Mouse (Mus musculus) bone marrow, adult 2 months (tissue): Measurements from ENCODE around the gene Pim1. TPM values are rescaled to one million over a fixed set of nuclear protein-coding genes. Genes with fewer than 3 reads are reported as not detected.

Experiments
- H3K27ac ChIP-seq: fragments of 200-500 bp; 2 replicates; pipeline ENCODE4 v1.5.1; 2012; ENCODE audit warnings: low read depth, mild to moderate bottlenecking, control low read depth, inconsistent platforms, low read length; ENCODE audit not compliant: control insufficient read depth, poor library complexity, insufficient read depth
- H3K4me1 ChIP-seq: fragments of 200-500 bp; 2 replicates; pipeline ENCODE4 v1.6.1; 2011; ENCODE audit warnings: low read length; ENCODE audit not compliant: control insufficient read depth, insufficient read depth
- H3K4me3 ChIP-seq: fragments of 200-500 bp; replicated peaks from 2 replicates; pipeline ENCODE3; 2011; ENCODE audit warnings: mild to moderate bottlenecking, low read depth, low read length, control low read depth; ENCODE audit not compliant: control insufficient read depth
- CTCF ChIP-seq: fragments of 200-500 bp; IDR thresholded peaks from 2 replicates; pipeline ENCODE4 v1.5.1; 2011; ENCODE audit warnings: low read length, control low read depth; ENCODE audit not compliant: control insufficient read depth, insufficient read depth
- POLR2A ChIP-seq: fragments of 200-500 bp; IDR thresholded peaks from 2 replicates; pipeline ENCODE4 v1.6.1; 2011; ENCODE audit warnings: low read depth, mild to moderate bottlenecking, control low read depth, low read length, borderline replicate concordance; ENCODE audit not compliant: control insufficient read depth
- WGBS: fragments of 180-500 bp; shearing (Covaris S2); methylation state at CpG from one replicate; pipeline ENCODE4 v1.1.7; 2018; 5-methylcytosine and 5-hydroxymethylcytosine counted together
- polyA plus RNA-seq: library from polyadenylated mRNA; stranded (reverse); fragments of >200 nt; gene quantifications from 2 replicates; pipeline ENCODE4 v1.2.4, GENCODE M21; 2011; ENCODE audit warnings: low replicate concordance; ENCODE audit not compliant: missing spikeins, insufficient read depth, insufficient read length

Pim1 gene
- 172 and 208 TPM in 2 replicates for polyA plus RNA-seq

DNA sequence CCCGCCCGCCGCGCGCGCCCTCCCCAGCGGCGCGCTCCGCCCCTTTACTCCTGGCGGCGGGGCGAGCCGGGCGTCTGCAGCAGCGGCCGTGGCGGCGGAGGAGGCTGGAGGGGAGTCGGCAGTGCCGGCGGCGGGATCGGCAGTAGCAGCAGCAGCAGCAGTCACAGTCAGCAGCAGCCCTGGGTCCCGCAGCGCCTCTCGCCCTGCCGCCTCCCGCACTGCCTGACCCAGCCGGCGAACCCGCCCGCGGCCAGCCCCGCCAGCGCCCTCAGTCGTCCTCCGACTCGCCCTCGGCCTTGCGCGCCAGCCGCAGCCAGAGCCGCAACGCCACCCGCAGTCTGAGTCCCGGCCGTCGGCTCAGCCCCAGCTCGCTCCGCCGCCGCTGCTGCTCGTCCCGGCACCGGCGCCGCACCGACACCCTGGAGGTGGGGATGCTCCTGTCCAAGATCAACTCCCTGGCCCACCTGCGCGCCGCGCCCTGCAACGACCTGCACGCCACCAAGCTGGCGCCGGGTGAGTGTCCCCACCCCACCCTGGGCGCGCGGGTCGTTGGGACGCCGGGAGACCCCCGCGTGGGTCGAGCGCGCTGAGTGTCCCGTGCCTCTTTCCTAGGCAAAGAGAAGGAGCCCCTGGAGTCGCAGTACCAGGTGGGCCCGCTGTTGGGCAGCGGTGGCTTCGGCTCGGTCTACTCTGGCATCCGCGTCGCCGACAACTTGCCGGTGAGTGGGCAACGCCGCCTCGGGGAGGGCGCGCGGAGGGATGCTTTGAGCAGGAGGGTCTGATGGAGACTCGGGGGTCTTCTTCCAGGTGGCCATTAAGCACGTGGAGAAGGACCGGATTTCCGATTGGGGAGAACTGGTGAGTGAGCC lies at the start of gene Pim1:
Gene Pim1 (plus strand): TSS at position 41 of the 869 bp plus-strand sequence.
- peaks cover 3% of the 10 kb centered on the region for H3K4me1 ChIP-seq
- under 1% methylated on average over 95 of the region's 99 CpGs for WGBS
- TF ChIP-seq CTCF (no peak), POLR2A (peak; percentile 97)

GRCm38 (mm10) chr17:29441562-29441961 lies 49.0 kb upstream of the Pim1 start:
- WGBS: 60% methylated on average over 4 of the region's 4 CpGs
- Histone ChIP-seq H3K27ac (no peak overlapping the region), H3K4me1 (peaks cover 1% of the 10 kb centered on the region; the same call in 1 of the 2 replicates), H3K4me3 (no peak overlapping the region)
- TF ChIP-seq CTCF (no peak), POLR2A (no peak)

More for the DNA sequence above, at the start of gene Pim1:
- Histone ChIP-seq H3K4me3 (peak within 1 kb of the TSS; percentile 76), H3K27ac (peak within 1 kb of the TSS; percentile 97)

- TF ChIP-seq CTCF (no peak), POLR2A (no peak)
- H3K27ac ChIP-seq: no peak overlapping the region
- H3K4me1 ChIP-seq: peaks cover 1% of the 10 kb centered on the region; the same call in 1 of the 2 replicates
- WGBS: 51% methylated on average over 7 of the region's 7 CpGs
- H3K4me3 ChIP-seq: no peak overlapping the region
Measured at GRCm38 (mm10) chr17:29442131-29442557, 48.4 kb upstream of the Pim1 start.

GRCm38 (mm10) chr17:29443724-29444123 lies 46.8 kb upstream of the Pim1 start:
- Histone ChIP-seq H3K4me1 (peaks cover 1% of the 10 kb centered on the region; the same call in 1 of the 2 replicates), H3K27ac (no peak overlapping the region)

DNA sequence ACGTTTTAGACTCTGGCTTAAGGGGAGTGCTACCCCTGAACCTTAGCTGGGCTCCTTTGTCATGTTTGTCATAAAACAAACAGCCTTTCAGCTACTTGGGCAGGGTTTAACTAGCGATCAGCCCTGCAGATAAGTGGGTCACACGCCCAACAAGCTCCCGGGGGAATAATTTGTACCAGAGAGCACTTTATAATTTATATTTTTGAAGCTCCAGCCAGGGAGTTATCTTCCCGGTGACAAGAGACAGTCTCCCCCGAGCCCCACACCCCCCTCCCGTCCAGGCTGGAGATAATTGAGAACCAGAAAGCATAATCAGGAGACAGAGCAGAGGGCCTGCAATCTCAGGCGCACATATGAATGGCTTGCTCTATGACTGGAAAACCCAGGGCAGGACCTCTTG lies 45.5 kb upstream of the Pim1 start:
- H3K27ac ChIP-seq: no peak overlapping the region
- TF ChIP-seq CTCF (no peak), POLR2A (no peak)
- WGBS: 54% methylated on average over 8 of the region's 8 CpGs
- peaks cover 1% of the 10 kb centered on the region; the same call in 1 of the 2 replicates for H3K4me1 ChIP-seq
- no peak overlapping the region for H3K4me3 ChIP-seq

More at GRCm38 (mm10) chr17:29443724-29444123, 46.8 kb upstream of the Pim1 start:
- TF ChIP-seq CTCF (no peak), POLR2A (no peak)
- H3K4me3 ChIP-seq: no peak overlapping the region
- WGBS: 60% methylated on average over 4 of the region's 4 CpGs

DNA sequence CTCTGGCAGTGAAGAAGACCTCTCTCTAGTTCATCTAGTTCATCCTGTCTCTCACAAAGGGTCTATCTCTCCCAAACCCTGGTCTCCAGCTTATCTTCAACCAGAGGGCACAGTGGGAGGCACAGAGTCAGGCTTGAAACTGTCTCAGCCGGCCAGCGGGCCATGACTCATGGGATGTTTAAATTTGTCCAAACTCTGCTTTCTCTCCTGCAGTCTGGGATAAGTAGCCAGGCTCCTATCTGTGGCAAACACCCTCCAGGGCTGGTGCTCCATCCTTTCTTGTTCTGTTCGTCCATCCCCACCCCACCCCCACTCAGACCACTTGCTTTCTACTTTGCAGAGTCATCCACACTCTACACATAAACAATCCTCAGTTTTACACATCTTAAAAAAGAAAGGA lies 43.2 kb upstream of the Pim1 start:
- TF ChIP-seq POLR2A: no peak
- TF ChIP-seq CTCF: no peak
- Histone ChIP-seq H3K4me3 (no peak overlapping the region), H3K4me1 (no peaks in the 10 kb centered on the region; the same call in 1 of the 2 replicates), H3K27ac (peak overlapping the region; percentile 75)
- WGBS: 60% methylated on average over 3 of the region's 3 CpGs

- no peak for TF ChIP-seq CTCF
- no peak for TF ChIP-seq POLR2A
- Histone ChIP-seq H3K4me1 (no peaks in the 10 kb centered on the region; the same call in 1 of the 2 replicates), H3K4me3 (no peak overlapping the region), H3K27ac (peak overlapping the region; percentile 41; the same call in 1 of the 2 replicates)
- WGBS: 84% methylated on average over 8 of the region's 8 CpGs
Measured at GRCm38 (mm10) chr17:29448055-29448454, 42.5 kb upstream of the Pim1 start.

GRCm38 (mm10) chr17:29448561-29448960 lies 42.0 kb upstream of the Pim1 start:
- 74% methylated on average over 2 of the region's 2 CpGs for WGBS
- TF ChIP-seq CTCF (no peak), POLR2A (no peak)
- H3K27ac ChIP-seq: no peak overlapping the region
- H3K4me1 ChIP-seq: no peaks in the 10 kb centered on the region; the same call in 1 of the 2 replicates
- H3K4me3 ChIP-seq: no peak overlapping the region
